Mouse (Mus musculus) brain, embryonic 18.5 days (tissue): ENCODE results near the gene Dnah11.
A peak's percentile ranks its signal among the peaks of the same experiment; 100 is the strongest.

Experiments used
- DNase-seq: peaks from one replicate; pipeline ENCODE4 v3.0.0-alpha.2; 2012; ENCODE audit warnings: low read depth, low spot score

Gene Dnah11

GRCm38 (mm10) chr12:118094946-118095345 is 103.9 kb downstream of the Dnah11 start:
- no peak for DNase-seq

- no peak for DNase-seq
Observed at GRCm38 (mm10) chr12:118085291-118085690, 113.6 kb downstream of the Dnah11 start.

- DNase-seq, result no peak
Observed at GRCm38 (mm10) chr12:118084806-118085205, 114.0 kb downstream of the Dnah11 start.

- no peak for DNase-seq
Observed at GRCm38 (mm10) chr12:118084134-118084533, 114.7 kb downstream of the Dnah11 start.

GRCm38 (mm10) chr12:118080441-118080840 is 118.4 kb downstream of the Dnah11 start:
- DNase-seq, result no peak

- DNase-seq, result no peak
Observed at GRCm38 (mm10) chr12:118078434-118078989, 120.3 kb downstream of the Dnah11 start.

- no peak for DNase-seq
Observed at GRCm38 (mm10) chr12:118076802-118077201, 122.0 kb downstream of the Dnah11 start.

- DNase-seq, result no peak
Observed at GRCm38 (mm10) chr12:118072181-118072872, 126.5 kb downstream of the Dnah11 start.

- no peak for DNase-seq
Observed at GRCm38 (mm10) chr12:118071667-118072066, 127.2 kb downstream of the Dnah11 start.

GRCm38 (mm10) chr12:118068785-118069184 is 130.1 kb downstream of the Dnah11 start:
- no peak for DNase-seq

- no peak for DNase-seq
Observed at GRCm38 (mm10) chr12:118062343-118062742, 136.5 kb downstream of the Dnah11 start.

- DNase-seq, result peak; percentile 18
Observed at GRCm38 (mm10) chr12:118056876-118057275, 142.0 kb downstream of the Dnah11 start.

GRCm38 (mm10) chr12:118045381-118045780 is 153.5 kb downstream of the Dnah11 start:
- DNase-seq, result no peak

GRCm38 (mm10) chr12:118043130-118043647 is 155.7 kb downstream of the Dnah11 start:
- DNase-seq, result no peak

- no peak for DNase-seq
Observed at GRCm38 (mm10) chr12:118042196-118042595, 156.6 kb downstream of the Dnah11 start.

- no peak for DNase-seq
Observed at GRCm38 (mm10) chr12:118034990-118035389, 163.9 kb downstream of the Dnah11 start.

- DNase-seq, result no peak
Observed at GRCm38 (mm10) chr12:118025771-118026170, 173.1 kb downstream of the Dnah11 start.

GRCm38 (mm10) chr12:118018936-118019335 is 179.9 kb downstream of the Dnah11 start:
- DNase-seq, result no peak

- DNase-seq, result no peak
Observed at GRCm38 (mm10) chr12:118013872-118014271, 185.0 kb downstream of the Dnah11 start.

GRCm38 (mm10) chr12:118011921-118012320 is 186.9 kb downstream of the Dnah11 start:
- no peak for DNase-seq

GRCm38 (mm10) chr12:117994938-117995337 is 203.9 kb downstream of the Dnah11 start:
- DNase-seq, result no peak

- DNase-seq, result peak; percentile 64
Observed at GRCm38 (mm10) chr12:117993499-117993898, 205.3 kb downstream of the Dnah11 start.
